Mouse (Mus musculus): ENCODE measurements at regions not wholly inside any gene's neighbourhood (a gene's known extent, or its start where the extent isn't known, plus 50 kb on each side); places are given as distances from the start of the nearest gene placed in this dataset.

DNA sequence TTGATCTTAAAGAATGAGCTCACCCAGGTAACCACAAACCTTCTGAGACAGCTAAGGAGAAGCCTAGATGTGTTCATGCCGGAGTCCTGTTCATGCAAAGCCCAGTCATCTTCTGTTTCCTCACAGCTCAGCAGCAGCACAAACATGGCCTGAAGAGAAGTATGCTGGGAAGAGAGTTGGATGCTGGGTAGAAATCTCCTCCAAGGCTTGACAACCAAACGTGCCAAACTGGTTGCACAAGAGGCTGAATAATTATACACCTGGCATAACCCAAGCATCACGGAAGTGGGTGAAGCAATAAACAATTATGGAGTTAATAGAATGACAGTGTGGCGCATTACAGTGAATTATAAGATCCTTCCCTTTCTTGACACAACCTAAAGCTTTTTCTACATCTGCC, 404.0 kb upstream of the Acvr2a start:
- DNase-seq (ENCODE audit: low spot score) = no peak

DNA sequence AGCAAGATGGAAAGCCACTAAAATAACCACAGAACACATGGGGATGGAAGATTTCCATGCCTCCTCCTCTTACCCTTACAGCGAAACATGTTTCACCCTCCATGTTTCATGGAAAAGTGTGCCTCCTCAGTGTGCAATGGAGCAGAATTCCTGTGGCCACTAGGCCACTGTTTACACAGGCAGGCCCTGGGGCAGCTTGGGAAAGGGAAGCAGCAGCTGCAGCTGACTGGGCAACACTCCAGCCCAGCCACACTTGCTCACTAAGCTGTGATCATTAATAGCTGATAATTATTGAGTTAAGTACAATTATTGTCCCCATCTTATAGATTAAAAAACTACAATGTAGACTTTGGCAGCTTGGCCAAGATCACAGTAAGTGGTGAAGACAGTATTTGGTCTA, 402.5 kb upstream of the Acvr2a start:
- no peak for DNase-seq (ENCODE audit: low spot score)

DNA sequence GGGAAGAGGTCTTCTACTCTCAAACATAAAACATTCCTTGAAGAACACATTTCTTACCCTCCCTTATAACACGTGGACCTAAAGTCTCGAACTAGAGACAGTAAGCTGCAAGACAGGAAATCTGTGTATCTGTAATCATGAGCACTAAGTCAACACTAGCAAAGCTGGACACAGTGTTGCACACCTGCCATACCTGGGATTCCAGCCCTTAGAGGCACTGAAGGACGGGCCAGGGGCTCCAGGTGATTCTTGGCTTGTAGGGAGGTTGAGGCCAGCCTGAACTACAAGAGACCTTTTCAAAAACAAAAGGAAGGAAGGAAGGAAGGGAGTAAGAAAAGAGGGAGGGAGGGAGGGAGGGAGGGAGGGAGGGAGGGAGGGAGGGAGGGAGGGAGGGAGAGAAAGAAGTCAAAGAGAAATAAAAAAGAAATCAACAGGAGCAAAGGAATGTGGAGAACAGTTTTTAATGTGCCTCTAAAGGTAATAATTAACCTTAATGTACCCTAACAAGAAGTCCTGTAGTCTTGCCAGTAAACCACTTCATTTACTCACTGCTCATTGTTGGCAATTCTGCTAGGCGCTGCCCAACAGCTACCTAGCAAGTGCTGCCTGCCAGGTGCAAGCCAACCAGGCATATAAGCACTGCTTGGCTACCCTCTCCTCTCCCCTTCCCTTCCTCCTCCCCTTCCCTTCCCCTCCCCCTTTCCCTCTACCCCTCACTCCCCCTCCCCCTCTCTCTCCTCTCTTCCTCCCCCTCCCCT, 401.0 kb upstream of the Acvr2a start:
- DNase-seq (ENCODE audit: low spot score) = no peak

DNA sequence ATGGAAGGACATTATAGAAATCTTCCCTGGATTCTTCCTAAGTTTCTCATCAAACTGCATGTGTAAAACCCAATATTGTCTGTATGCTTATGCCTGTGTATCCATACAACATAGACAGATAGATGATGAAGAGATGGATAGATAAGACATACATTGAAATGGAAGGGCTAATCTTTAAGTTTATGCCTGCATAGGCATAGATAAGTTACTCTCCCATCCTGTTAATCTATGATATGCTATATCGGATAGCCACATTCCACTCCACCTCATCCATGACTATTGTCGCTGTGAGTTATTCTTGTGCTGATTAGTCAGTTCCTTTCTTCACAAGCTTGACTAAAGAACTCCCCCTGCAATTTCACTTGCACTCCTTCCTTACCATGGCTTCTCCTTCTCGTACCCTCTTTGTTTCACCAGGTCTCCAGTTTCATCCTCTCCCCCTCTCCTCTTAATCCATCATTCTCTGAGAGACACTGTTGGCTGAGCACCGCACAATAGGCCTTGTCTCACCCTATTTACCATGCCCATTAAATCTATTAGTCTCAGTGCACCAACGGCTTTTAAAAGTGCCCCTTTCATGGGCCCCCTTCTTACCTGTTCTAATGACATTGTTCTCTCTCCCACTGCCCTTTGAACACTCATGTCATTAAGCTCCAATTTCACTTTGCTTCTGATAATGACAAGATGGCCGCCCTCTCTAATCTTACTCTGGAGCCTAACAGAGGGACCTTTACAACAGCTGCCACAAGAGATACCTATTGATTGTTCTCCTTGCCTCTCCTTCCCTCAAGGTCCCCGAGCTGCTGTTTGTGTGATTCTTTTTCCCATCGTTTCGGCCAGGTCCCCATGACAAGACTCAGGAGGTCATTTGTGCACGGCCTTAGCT, 399.1 kb upstream of the Acvr2a start:
- no peak for DNase-seq (ENCODE audit: low spot score)

DNA sequence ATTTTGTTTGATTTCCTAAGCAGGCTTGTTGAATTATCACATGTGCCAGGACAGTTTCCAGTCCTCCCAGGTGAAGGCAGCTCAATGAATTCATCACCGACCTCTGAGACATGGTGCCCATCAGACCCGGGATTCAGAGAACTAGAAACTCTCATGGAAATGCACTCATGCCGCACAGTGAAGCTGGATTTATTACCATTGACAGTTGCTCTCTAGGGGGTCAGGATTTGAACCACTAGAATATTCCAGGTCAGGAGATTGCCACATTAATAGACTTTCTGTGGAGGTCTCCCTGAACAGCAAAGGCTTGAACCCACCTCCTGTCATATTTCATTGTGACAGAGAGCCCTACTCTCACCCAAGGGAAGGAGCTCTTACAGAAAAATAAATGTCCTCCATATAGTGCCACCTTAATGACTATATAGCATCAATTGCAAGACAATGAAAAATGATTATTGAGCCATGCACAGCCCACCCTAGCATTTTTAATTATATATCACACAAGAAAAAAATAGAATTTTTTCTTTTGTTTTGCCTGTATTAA, 397.6 kb upstream of the Acvr2a start:
- no peak for DNase-seq (ENCODE audit: low spot score)

DNA sequence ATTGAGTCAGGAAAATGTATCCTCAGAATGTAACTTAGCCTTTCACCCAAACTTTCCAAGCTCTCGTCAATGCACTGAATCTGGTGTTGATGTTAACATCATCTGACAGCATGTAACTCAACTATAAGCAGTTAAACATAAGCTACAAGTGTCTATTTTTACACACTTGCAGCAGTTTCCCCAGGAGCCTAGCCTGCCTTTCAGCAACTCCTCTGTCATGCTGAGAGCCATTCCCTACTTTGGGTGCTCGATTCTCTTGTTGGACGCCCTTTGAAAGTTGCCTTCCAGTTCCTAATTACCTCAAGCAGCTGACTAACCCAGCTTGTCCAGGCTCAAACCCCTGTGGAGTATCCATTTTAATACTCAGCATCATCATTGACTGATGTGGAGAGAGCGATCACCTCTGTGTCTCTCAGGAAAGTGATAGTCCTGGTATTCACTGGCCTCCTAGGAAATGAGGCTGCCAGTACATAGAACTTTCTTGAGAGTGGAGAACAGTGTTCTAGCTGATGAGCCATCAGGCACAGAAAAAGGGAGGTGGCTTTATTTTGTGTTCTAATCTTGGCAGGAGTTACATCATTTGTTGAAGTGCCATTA, 396.8 kb upstream of the Acvr2a start:
- no peak for DNase-seq (ENCODE audit: low spot score)

DNA sequence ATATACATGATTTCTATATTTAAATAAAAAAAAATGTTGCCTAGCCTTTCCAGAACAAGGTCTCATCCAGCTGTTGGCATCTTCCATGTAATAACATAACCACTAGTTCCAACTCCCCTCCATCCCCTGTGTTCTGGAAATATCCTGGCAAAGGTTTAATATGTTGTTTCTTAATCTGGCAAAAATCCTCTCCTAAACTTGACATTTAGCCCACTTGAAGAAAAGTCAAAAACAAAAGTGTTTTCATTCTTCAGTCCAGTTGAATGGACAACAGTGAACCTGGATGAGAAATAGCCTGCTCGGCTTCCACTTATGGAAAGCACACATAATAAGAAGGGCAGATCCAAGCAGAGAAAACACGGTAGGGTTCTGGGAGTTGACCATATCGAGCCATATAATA, 393.1 kb upstream of the Acvr2a start:
- DNase-seq (ENCODE audit: low spot score) = no peak

DNA sequence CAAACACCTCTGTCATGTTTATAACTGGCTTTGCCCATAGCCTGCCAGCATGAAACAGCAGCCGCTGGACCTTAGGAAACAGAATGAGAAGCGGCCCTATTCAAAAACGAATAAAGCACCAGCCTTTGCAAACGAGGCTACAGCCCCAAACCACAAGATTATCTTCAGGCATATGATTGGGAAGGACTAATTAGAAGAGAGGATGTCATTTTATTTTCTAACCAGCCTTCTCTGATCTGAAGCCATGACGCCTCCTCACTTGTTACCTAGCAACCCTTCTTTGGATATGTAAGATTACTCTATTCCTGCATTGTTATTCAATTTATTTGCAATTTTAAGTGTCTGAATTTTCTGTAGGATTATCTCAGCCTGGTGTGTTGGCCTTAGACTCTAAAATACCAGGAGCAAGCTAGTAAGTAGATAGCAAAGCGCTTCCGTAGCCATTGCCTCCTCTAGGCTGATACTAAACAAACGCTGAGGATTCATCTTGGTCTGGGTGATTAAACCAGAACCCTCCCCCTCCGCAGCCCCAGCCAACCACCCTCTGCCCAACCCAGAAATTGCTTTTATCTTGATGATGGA, 390.0 kb upstream of the Acvr2a start:
- DNase-seq (ENCODE audit: low spot score) = no peak

DNA sequence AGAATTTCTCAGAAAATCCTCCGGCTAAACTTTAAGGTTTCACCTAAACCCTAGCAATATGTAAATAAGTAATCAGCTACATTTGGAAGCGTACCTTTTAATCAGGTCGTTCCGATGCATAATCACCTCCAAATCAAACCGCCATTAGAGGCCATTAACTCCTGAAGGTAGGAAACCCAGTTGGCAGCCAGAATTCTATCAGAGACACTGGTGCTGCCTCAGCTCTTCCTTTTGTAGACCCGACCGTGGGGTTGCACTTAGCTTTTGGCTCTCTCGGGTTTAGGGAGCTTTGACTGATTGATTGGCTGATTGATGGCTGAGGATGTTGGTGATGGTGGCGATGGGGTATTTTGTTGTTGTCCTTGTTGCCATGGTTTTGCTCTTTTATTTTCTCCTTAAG, 389.3 kb upstream of the Acvr2a start:
- DNase-seq (ENCODE audit: low spot score) = no peak

DNA sequence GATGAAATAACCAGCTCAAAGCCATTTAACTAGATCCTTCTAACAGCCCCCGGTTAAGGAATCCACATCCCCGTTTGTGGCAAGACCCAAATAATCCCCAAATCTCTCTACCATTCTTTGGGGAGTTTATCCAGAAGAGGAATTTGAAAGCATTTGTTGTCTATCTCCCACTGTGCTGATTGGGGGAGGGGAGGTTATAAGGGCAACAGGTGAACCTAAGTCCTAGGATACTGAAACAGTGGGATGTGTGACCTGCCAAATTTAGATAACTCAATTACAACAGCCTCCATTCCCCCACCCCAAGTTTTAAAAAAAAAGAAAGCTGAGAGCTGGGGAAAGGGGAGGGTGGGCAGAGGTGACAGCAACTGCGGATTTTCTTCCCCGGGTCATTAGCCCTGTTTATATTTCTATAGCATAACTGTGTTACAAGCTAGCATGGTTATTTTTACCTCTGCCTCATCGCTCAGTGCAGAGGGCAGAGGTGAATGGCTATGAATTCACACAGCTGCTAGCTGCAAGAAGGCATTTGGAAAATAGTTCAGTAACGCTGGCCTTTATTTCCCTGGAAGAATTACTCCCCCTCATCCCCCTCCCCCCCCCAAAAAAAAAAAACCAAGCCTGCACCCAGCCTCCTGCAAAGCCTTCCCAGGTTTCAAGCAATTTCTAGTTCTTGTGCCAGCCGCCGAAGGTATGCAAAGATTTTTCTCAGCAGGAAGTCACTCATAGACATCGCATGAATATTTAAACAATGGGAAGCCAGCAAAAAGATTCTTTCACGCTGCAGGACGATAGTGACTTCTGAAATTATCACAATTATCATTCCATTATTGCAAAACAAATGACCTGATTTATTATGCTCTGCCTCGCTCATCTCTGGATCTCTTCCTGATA, 388.5 kb upstream of the Acvr2a start:
- no peak for DNase-seq (ENCODE audit: low spot score)

DNA sequence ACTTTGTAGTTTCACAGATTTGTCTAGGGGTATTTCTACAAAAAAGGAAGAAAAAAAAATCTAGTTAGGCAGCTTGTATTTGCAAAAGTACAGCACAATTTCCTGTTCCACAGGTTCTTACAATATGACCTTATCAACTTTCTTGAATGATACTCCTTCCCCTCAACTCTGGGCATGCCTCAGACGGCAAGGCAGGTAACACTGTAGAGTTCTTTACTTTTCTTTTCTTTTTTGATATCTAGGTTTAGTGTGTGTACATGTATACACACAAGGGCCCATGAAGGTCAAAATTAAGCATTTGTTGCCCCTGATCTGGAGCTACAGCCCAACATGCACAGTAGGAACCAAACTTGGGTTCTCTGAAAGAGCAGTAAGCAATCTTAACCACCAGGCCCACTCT, 381.4 kb upstream of the Acvr2a start:
- DNase-seq (ENCODE audit: low spot score) = no peak

DNA sequence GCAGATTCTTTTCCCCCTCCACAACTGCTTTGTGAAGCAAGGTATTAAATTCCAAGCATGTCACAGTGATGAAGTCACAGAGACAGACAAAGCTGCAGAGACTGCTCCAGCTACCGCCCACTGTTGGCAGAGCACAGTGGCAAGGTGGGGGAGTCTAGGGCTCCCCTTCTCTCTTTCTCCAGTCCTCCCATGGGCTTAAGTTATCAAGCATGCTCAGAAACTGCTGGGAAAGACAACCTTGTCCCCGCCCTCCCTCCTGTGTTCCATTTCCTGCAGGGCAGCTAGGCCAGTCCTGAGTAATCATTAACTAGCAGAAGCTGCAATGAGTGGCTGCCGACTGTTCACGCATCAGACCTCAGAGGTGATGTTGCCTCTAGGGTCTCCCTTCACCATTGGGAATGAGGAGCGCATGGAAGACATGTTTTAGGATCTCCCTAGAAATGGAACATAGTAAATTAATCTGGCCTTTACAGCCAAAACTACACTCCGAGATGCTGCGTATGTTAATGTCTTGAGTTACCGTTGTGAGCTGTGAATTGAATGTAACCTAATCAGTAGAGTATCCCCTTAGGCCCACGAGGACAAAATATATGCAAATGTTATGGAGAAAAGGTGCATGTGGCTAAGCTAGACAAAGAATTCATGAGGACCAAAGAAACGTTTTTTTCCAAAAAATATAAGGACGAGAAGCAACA, 372.5 kb upstream of the Acvr2a start:
- DNase-seq (ENCODE audit: low spot score) = peak; percentile 41

DNA sequence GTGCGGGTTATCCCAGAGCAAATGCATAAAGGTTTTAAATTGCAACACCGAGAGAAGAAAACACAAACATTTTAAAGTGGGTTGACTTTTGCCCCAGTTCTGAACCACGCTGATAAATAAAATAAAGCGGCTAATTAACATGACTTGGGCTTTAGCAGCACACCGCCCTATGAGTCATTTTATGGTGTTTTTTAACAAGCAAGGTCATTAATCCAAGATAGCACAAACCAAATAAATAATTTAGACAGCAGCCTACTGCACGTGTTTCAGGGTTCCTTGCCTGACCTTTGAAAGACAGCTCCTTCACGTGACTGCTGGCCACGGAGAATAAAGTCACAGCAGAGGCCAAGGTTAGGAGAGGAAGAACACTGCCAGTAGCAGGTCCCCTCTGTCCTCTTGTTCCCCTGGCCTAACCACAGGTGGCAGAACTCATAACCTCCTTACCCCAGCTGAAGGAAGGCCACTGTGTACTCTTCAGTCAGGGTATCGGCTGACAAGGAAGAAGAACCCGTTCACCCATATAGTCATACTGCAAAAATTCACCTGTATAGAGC, 371.8 kb upstream of the Acvr2a start:
- no peak for DNase-seq (ENCODE audit: low spot score)

DNA sequence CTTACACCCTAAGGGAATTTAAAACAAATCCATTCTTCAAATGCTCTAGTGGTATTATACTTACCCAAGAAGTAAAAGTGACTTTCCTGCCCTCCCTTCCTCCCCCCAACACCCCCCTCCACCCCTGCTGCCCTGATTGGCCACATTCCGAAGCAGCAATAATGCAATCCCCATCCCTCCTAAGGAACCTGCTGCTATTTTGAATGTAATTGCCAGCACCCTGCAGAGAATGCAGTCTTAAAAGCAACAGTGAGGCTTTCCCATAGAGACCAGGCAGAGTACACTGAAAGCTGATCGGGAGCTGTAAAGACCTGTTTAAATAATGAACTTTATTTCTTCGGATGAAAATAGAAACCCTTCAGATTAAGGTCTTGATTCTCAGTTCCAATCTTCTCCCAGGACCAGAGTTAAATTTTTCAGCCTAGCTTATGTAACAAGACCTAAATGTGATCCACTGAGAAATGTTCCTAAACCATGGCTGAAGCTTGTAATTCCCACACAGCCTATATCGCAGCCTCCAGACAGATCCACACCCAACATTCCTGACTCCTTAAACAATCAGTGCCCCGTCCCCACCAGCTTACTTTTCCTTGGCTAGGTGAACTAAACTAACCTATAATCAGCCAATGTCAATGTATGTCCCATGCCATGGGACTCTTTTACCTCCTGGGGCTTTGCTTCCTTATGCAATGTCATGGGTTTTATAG, 367.9 kb upstream of the Acvr2a start:
- no peak for DNase-seq (ENCODE audit: low spot score)

DNA sequence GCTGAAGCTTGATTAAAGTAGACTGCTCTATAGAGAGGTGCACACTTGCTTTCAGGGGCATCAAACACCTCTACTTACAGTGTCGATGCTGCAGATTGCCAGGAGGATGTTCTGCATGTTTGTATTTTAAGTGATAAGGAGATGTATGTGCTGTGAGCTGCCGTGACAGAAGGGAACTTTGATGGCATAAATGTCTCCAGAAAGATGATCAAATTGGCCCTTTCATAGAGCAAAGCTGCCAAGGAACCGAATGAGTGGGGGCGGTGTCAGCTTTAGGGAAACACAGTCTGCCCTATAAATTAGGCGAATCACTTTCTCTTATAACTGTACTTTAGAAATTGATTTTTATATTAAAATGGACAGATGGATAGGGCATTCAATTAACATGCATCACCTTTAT, 367.3 kb upstream of the Acvr2a start:
- DNase-seq (ENCODE audit: low spot score) = no peak

DNA sequence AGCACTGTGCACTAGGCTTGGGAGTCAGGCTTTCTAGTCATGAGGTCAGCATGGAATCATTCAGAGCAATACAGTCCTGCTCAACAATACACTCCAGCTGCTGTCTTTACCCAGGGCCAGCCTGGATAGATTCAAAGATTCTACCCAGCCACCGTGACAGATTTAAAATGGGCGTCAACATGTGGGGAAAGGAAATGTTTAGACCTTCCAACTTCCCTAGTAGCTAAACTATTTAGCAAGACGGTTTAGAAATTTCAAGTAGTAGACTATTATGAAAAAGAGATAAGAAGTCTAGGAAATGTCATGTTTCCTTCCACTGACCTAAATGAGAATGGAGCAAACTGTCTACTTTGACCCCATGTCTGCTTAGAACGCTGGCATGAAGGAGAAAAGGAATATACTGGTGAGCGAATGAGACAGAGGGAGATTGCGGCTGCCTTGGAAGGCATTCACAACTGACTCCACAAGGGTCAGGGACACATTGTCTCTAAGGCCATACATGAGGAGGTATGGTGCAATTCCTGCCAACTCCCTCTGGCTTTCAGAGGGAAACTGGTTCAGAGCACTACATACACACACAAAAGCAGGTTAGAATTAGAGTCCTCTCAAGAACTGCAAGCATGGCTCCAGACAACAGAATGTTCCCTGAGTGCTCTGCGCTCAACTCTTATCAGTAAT, 364.6 kb upstream of the Acvr2a start:
- DNase-seq (ENCODE audit: low spot score) = no peak

DNA sequence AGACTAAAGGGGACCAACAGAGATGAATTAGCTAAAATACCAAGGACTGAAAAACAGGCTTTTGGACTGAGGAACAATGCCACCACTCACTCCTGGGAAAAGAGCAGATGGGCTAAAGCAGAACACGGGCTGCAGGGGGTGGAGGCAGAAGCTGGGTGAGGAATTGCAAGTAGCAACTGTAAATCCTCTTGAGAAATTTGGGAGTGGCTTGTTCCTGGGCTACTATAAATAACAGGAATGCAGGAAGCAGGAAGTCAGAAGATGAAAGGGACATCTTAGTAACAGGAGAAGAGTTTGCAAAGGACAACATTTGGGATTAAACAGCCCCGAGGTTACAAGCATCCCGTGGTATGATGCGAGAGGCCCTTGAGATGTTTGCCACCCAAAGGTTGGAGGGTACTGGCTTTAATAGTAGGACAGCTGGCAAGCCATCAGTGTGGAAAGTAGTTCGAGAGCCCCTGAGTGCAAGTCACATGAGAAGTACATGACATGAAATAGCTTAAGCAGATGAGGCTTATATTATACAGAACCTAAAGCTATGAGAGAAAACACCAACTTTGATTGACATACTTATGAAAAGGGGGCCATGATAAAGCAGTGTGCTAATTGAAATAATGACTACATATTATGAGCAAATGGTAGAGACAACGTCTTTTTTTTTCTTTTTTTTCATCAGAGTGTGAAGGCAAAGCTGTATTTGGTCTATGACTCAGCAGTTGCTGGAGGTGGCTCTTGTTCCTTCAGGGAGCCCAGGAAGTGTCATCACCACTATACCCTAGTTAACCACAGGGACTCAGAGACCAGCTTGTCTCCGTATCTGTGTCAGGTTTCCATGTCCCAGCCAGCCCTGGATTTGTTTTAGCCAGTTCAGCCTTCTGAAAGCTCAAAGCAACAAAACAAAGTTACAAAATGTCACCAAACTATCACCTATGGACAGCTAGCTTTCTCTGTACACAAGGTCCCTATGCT, 357.6 kb upstream of the Acvr2a start:
- no peak for DNase-seq (ENCODE audit: low spot score)

DNA sequence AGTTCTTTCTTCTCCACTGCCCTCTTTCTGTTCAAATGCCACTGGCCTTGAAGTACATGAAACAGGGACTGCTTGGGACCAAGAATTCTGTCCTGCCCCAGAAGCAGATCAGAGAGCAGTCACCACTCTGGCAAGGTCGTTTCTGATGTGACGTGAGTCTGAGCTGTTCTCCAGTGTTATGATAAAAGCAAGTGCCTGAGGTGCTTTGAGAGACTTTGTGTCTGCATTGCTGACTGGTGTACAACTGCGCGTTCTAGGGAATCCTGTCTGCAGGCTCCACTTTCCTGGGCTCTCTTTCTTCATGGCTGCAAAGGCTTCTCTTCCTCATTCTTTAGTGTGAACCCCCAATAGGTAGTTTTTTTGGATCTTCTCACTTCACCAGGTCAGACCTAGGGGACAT, 356.8 kb upstream of the Acvr2a start:
- DNase-seq (ENCODE audit: low spot score) = no peak

Measured in testis, postnatal 10 days (tissue).